In genomic region chr5:121810331-121811151, GRCm38 (mm10) we compare ENCODE assay signal across 18 mouse cellular contexts. TPM values are rescaled to one million over a fixed set of nuclear protein-coding genes. Genes with fewer than 3 reads are reported as not detected.
A peak's percentile ranks its signal among the peaks of the same experiment; 100 is the strongest.
DNase-seq lines count a peak whose midpoint lies in the region; ATAC-seq and TF ChIP-seq lines count a peak whose summit lies in the region.
"Had no signal": no experiment of that assay in that cellular context is flagged by ENCODE, and none has a peak within 500 bp of the region (broad histone marks: within the 10 kb centered on the region; RNA-seq: fewer than 3 reads in every experiment).

No protein-coding gene starts in this region.

- 0 out of 2 replicates have a peak overlapping the region, but pooled peaks have one; percentile 56 for H3K27ac ChIP-seq in cerebellum, adult 2 months (ENCODE audit: insufficient read depth, low read length)
- H3K27ac ChIP-seq in heart, embryonic 11.5 days (ENCODE audit: low read depth, low read length) = peak overlapping the region; percentile 46
- peak overlapping the region; percentile 48; the same call in 1 of the 2 replicates for H3K27ac ChIP-seq in hindbrain, postnatal 0 days
- H3K27ac ChIP-seq in hindbrain, embryonic 12.5 days = no peak overlapping the region
- H3K27ac ChIP-seq: forebrain, embryonic 10.5 days; limb, embryonic 13.5 days; liver, embryonic 13.5 days; lung, embryonic 15.5 days; neural tube, embryonic 12.5 days had no signal

- no peak for TF ChIP-seq CTCF in cerebellum, adult 2 months (IDR thresholded peaks at IDR 0.05; ENCODE audit: borderline replicate concordance, insufficient read depth, low read depth, low read length)
- TF ChIP-seq CTCF in hindbrain, postnatal 0 days (IDR thresholded peaks at IDR 0.05; ENCODE audit: low read depth) = no peak

- peaks cover 24% of the 10 kb centered on the region for H3K36me3 ChIP-seq in heart, embryonic 11.5 days (ENCODE audit: control insufficient read depth, insufficient read depth, low read length)
- peaks cover 35% of the 10 kb centered on the region for H3K36me3 ChIP-seq in hindbrain, postnatal 0 days (ENCODE audit: insufficient read depth, low read length)
- peaks cover 49% of the 10 kb centered on the region for H3K36me3 ChIP-seq in hindbrain, embryonic 12.5 days

- 81% methylated on average over 17 of the region's 17 CpGs for WGBS in cerebellum, adult 2 months
- 87% methylated on average over 17 of the region's 17 CpGs for WGBS in heart, embryonic 11.5 days (ENCODE audit: insufficient replicate concordance)
- WGBS in hindbrain, postnatal 0 days = 84% methylated on average over 17 of the region's 17 CpGs
- 86% methylated on average over 17 of the region's 17 CpGs for WGBS in hindbrain, embryonic 12.5 days

- H3K4me2 ChIP-seq in heart, embryonic 11.5 days = no peak overlapping the region
- no peak overlapping the region for H3K4me2 ChIP-seq in hindbrain, postnatal 0 days (ENCODE audit: low read depth, low read length)
- H3K4me2 ChIP-seq in hindbrain, embryonic 12.5 days (replicated peaks) = no peak overlapping the region
- H3K4me2 ChIP-seq: limb, embryonic 13.5 days; liver, embryonic 13.5 days; lung, embryonic 15.5 days; midbrain, embryonic 11.5 days; neural tube, embryonic 12.5 days had no signal

- no peak for TF ChIP-seq POLR2A in cerebellum, adult 2 months (IDR thresholded peaks at IDR 0.05; ENCODE audit: borderline replicate concordance, insufficient read depth, low read length)

- H3K9ac ChIP-seq in heart, embryonic 11.5 days (ENCODE audit: low read depth, low read length) = peak overlapping the region; percentile 13
- no peak overlapping the region for H3K9ac ChIP-seq in hindbrain, postnatal 0 days (replicated peaks; ENCODE audit: low read length)
- H3K9ac ChIP-seq in hindbrain, embryonic 12.5 days = no peak overlapping the region
- H3K9ac ChIP-seq: limb, embryonic 13.5 days; liver, embryonic 13.5 days; lung, embryonic 15.5 days; neural tube, embryonic 12.5 days had no signal

- peaks cover 42% of the 10 kb centered on the region for H3K4me1 ChIP-seq in cerebellum, adult 2 months (ENCODE audit: control insufficient read depth, insufficient read depth, low read length)
- H3K4me1 ChIP-seq in heart, embryonic 11.5 days (ENCODE audit: control insufficient read depth, insufficient read depth, low read length) = peaks cover 32% of the 10 kb centered on the region
- H3K4me1 ChIP-seq in hindbrain, postnatal 0 days (ENCODE audit: insufficient read depth, low read length) = no peaks in the 10 kb centered on the region
- H3K4me1 ChIP-seq in hindbrain, embryonic 12.5 days = no peaks in the 10 kb centered on the region
- H3K4me1 ChIP-seq: forebrain, embryonic 10.5 days; limb, embryonic 13.5 days; neural tube, embryonic 12.5 days had no signal

- no peak overlapping the region for H3K4me3 ChIP-seq in cerebellum, adult 2 months (replicated peaks; ENCODE audit: insufficient read depth, low read depth, low read length)
- no peak overlapping the region for H3K4me3 ChIP-seq in heart, embryonic 11.5 days (ENCODE audit: low read depth, low read length)
- no peak overlapping the region for H3K4me3 ChIP-seq in hindbrain, postnatal 0 days (ENCODE audit: low read length)
- no peak overlapping the region for H3K4me3 ChIP-seq in hindbrain, embryonic 12.5 days
- H3K4me3 ChIP-seq: forebrain, embryonic 10.5 days; limb, embryonic 13.5 days; liver, embryonic 13.5 days; lung, embryonic 15.5 days; neural tube, embryonic 12.5 days had no signal

- no peaks in the 10 kb centered on the region for H3K9me3 ChIP-seq in heart, embryonic 11.5 days (replicated peaks; ENCODE audit: control insufficient read depth, low read length)
- no peaks in the 10 kb centered on the region for H3K9me3 ChIP-seq in hindbrain, postnatal 0 days (ENCODE audit: low read length)
- no peaks in the 10 kb centered on the region for H3K9me3 ChIP-seq in hindbrain, embryonic 12.5 days (replicated peaks)
- H3K9me3 ChIP-seq: forebrain, embryonic 10.5 days; G1E; limb, embryonic 13.5 days; liver, embryonic 13.5 days; lung, embryonic 15.5 days; neural tube, embryonic 12.5 days had no signal

- no peak for ATAC-seq in heart, embryonic 11.5 days (replicated peaks; ENCODE audit: insufficient number of reproducible peaks, low FRiP score, low TSS enrichment)
- ATAC-seq in hindbrain, postnatal 0 days = no peak
- no peak for ATAC-seq in hindbrain, embryonic 12.5 days (ENCODE audit: low FRiP score)

- no peaks in the 10 kb centered on the region for H3K27me3 ChIP-seq in cerebellum, adult 2 months (ENCODE audit: control insufficient read depth, insufficient read depth, low read length)
- H3K27me3 ChIP-seq in heart, embryonic 11.5 days (ENCODE audit: control insufficient read depth, insufficient read depth, low read length) = no peaks in the 10 kb centered on the region
- no peaks in the 10 kb centered on the region for H3K27me3 ChIP-seq in hindbrain, postnatal 0 days (ENCODE audit: insufficient read depth, low read length)
- H3K27me3 ChIP-seq in hindbrain, embryonic 12.5 days = no peaks in the 10 kb centered on the region
- H3K27me3 ChIP-seq: limb, embryonic 13.5 days; liver, embryonic 13.5 days; lung, embryonic 15.5 days; neural tube, embryonic 12.5 days had no signal

- DNase-seq in cerebellum, adult 2 months = peak; percentile 17 to 27
- DNase-seq in cerebellum, adult 8-10 months = no peak
- no peak for DNase-seq in heart, adult 8-10 months (ENCODE audit: low spot score)
- no peak for DNase-seq in hindbrain, postnatal 0 days (ENCODE audit: low spot score)
- DNase-seq in cerebellum, postnatal 36 days = peak; percentile 9 to 11
- no peak for DNase-seq in natural killer cell, adult 2 months (ENCODE audit: low spot score in 2 of 2)
- DNase-seq: kidney, adult 9 months; liver, embryonic 13.5 days; right cerebral cortex, postnatal 4 days; thymus, postnatal 14 days had no signal

RNA-seq across cellular contexts. Expression of gene Sh2b3, which starts 26.9 kb away (rescaled TPM):
- polyA plus RNA-seq in cerebellum, adult 2 months (2012; rRNA removed) = 30.8 and 31.7 TPM in 2 replicates
- 16.8 and 17.2 TPM in 2 replicates for polyA plus RNA-seq in heart, embryonic 11.5 days (2014; fragmentation: Nextera tagmentation; extraction: Ambion mirVana)
- 10 to 100 TPM; 19.2 to 23.0 (median 22.3) TPM for total RNA-seq in heart, adult 8-10 months (2022)
- 24.7 and 31.0 TPM in 2 replicates for total RNA-seq in hindbrain, postnatal 0 days (2014; rRNA removed)
- polyA plus RNA-seq in hindbrain, postnatal 0 days (2015; fragmentation: Nextera tagmentation; extraction: Ambion mirVana) = 6.5 and 6.6 TPM in 2 replicates
- 11.4 and 12.1 TPM in 2 replicates for polyA plus RNA-seq in hindbrain, embryonic 12.5 days (2016; fragmentation: Nextera tagmentation; extraction: Ambion mirVana)

RNA-seq across cellular contexts. Expression of gene Pheta1, which starts 38.2 kb away (rescaled TPM):
- polyA plus RNA-seq in cerebellum, adult 2 months (2012; rRNA removed) = 17.6 and 19.0 TPM in 2 replicates
- polyA plus RNA-seq in heart, embryonic 11.5 days (2014; fragmentation: Nextera tagmentation; extraction: Ambion mirVana) = 10.6 and 11.8 TPM in 2 replicates
- total RNA-seq in heart, adult 8-10 months (2022) = 10 to 100 TPM in 1 of 4 experiments, 1 to 10 TPM in 3; 8.6 to 10.1 (median 9.1) TPM
- 48.9 and 52.5 TPM in 2 replicates for total RNA-seq in hindbrain, postnatal 0 days (2014; rRNA removed)
- polyA plus RNA-seq in hindbrain, postnatal 0 days (2015; fragmentation: Nextera tagmentation; extraction: Ambion mirVana) = 28.0 and 28.3 TPM in 2 replicates
- 48.1 and 50.5 TPM in 2 replicates for polyA plus RNA-seq in hindbrain, embryonic 12.5 days (2016; fragmentation: Nextera tagmentation; extraction: Ambion mirVana)

Comparison
In these comparisons a context has a peak if more than half of its experiments do, and no peak if none do; other contexts are left out.
1. DNase-seq: peak in cerebellum, adult 2 months (2 of 2) and cerebellum, postnatal 36 days (2 of 2); none in cerebellum, adult 8-10 months (single experiment), heart, adult 8-10 months (single experiment), hindbrain, postnatal 0 days (single experiment) and natural killer cell, adult 2 months (0 of 2).